Mouse (Mus musculus) heart, postnatal 0 days (tissue): ENCODE data around the gene Inpp1.

ENCODE experiments used
- CTCF ChIP-seq: IDR thresholded peaks from 2 replicates; pipeline ENCODE4 v1.5.1; 2016; ENCODE audit warnings: antibody characterized with exemption, control low read depth, low read depth
- EP300 ChIP-seq: IDR thresholded peaks from 2 replicates; pipeline ENCODE4 v1.6.1; 2016; ENCODE audit warnings: antibody characterized with exemption, low read depth

- TF ChIP-seq CTCF (no peak), EP300 (no peak)
Observed at GRCm38 (mm10) chr1:52758174-52758573, 59.3 kb downstream of the Inpp1 start.
